Mouse (Mus musculus): ENCODE measurements around the gene Rbm45. TPM values are rescaled to one million over a fixed set of nuclear protein-coding genes. Genes with fewer than 3 reads are reported as not detected.
A peak's percentile ranks its signal among the peaks of the same experiment; 100 is the strongest.

Gene Rbm45
- polyA plus RNA-seq, 1 experiment from 2014 or later: 19.5 TPM

DNA sequence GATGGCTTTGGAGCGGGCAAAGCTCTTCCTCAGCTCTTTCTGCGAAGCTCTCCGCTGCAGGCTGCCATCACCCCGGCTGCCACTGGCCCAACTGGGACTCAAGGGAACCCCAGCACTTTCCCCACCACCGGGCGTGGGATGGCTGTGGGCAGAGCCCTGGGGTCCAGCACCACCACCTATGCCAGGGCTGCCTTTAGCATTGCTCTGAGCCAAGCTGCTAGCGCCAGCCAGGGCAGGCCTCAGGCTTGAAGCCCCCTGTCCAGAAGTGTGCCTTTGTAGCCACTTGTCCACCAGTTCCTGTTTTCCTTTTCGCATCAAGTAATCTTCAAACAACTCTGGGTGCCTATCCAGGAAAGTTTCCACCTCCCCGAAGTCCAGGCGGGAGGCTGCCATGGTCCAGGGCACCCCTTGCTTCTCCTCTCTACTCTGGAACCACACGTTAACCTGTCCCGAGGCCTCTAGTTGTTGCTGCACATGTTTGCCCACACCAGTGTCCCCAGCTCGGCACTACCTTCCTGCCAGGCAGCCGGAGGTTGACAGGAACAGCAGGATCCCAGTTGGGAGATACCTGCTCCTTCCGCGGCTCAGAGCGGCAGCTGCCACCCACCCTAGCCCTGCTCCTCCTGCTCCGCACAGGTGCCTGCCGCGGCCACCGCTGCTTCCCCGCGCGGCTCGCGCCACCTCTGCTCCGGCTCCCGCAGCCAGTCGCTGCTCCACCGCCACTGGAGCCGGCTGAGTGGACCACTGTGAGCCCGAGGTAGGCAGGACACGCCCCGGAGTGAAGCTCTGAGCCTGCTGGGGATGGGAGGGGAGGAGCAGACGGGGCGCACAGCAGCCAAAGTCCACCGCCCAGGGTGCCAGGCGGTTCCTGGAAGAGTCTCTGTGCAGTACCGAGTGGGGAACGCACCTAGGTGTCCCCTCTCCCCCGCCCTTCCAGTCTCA is 31.3 kb upstream of the Rbm45 start, which contains the start of gene Pde11a:
TSS of gene Pde11a (minus strand) at position 560 of the 942 bp plus-strand sequence.
- no peaks in the 10 kb centered on the region for H3K9me3 ChIP-seq (ENCODE audit: control insufficient read depth, low read length)
- DNase-seq (peak; percentile 58), ATAC-seq (ENCODE audit: low FRiP score, low TSS enrichment) (peak; percentile 55; the same call in 1 of the 2 replicates)
- 0 out of 2 replicates have a peak, but pooled peaks cover 6% of the 10 kb centered on the region for H3K4me1 ChIP-seq (ENCODE audit: control insufficient read depth, insufficient read depth, low read length)
- 0 out of 2 replicates have a peak, but pooled peaks cover 8% of the 10 kb centered on the region for H3K27me3 ChIP-seq (ENCODE audit: control insufficient read depth, insufficient read depth, low read length)
- no peak within 1 kb of the TSS for H3K27ac ChIP-seq (replicated peaks; ENCODE audit: low read depth, low read length)
- H3K4me3 ChIP-seq (replicated peaks; ENCODE audit: low read depth, low read length): peak within 1 kb of the TSS; percentile 42
- peak within 1 kb of the TSS; percentile 57 for H3K9ac ChIP-seq (replicated peaks; ENCODE audit: low read length)
- 19% methylated on average over 40 of the region's 41 CpGs for WGBS
- peak within 1 kb of the TSS; percentile 92 for H3K4me2 ChIP-seq (ENCODE audit: low read length)
- no peaks in the 10 kb centered on the region for H3K36me3 ChIP-seq (ENCODE audit: control insufficient read depth, insufficient read depth, low read length)

DNA sequence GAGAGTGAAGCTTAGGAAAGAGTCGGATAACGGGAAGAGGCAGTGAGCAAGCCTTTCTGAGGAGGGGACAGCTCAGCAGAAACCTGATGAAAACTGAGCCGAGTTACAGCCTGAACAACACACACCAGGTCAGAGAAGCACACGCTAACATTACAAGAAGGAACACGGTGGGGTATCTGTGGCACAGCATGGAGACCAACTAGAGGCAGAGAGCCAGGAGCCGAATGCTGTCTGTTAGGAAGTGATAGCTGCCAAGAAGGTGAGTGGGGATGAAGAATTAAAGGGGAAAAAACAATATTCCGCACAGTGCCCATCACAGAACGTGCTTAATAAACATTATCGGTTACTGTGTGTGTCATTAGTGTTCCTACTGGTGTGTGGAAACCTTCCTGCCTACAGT is 27.6 kb upstream of the Rbm45 start:
- Histone ChIP-seq H3K4me3 (replicated peaks; ENCODE audit: low read depth, low read length) (no peak overlapping the region), H3K4me1 (ENCODE audit: control insufficient read depth, insufficient read depth, low read length) (0 out of 2 replicates have a peak, but pooled peaks cover 6% of the 10 kb centered on the region), H3K36me3 (ENCODE audit: control insufficient read depth, insufficient read depth, low read length) (no peaks in the 10 kb centered on the region), H3K4me2 (ENCODE audit: low read length) (no peak overlapping the region), H3K27me3 (ENCODE audit: control insufficient read depth, insufficient read depth, low read length) (0 out of 2 replicates have a peak, but pooled peaks cover 8% of the 10 kb centered on the region), H3K9ac (replicated peaks; ENCODE audit: low read length) (no peak overlapping the region), H3K27ac (replicated peaks; ENCODE audit: low read depth, low read length) (no peak overlapping the region), H3K9me3 (ENCODE audit: control insufficient read depth, low read length) (no peaks in the 10 kb centered on the region)
- ATAC-seq (ENCODE audit: low FRiP score, low TSS enrichment): no peak
- WGBS: 91% methylated on average over 9 of the region's 9 CpGs
- no peak for DNase-seq

DNA sequence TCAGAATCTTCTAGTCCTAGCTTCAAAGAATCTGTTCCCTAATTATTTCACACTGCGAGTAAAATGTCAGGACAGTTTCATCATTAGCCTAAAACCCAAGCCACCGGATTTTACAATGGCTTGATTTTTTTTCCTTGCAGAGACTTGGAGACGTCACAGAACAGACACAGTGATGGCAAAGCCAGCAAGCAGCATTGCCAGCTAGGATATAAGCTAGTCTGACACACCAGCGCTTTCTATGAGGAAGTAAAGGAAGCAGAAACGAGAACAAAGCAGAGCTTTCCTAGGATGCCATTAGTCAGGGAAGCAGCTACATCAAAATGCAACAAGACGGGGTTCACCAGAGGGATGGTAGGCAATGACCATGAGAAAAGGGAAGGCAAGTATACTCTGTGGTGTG is 21.9 kb upstream of the Rbm45 start:
- no peak for DNase-seq
- H3K9me3 ChIP-seq (ENCODE audit: control insufficient read depth, low read length): no peaks in the 10 kb centered on the region
- WGBS: 73% methylated on average over 6 of the region's 6 CpGs

DNA sequence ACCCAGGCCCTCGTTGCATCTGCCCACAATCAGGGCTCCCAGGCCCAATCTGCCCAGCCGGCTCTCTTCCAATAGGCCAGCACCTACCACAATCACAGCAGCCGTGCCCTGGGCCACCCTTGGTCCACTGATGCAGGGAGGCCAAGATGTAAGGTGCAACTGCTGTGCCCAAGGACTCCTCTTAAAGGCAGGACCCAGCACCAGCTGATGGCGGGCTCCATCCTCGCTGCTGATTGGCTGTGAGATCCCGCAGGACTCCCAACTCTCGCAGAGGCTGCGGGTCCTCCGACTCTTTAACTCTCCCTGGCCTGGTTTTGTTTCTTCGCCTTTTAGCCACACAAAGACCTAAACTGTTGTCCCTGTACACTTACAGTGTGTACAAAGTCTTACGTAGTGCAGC is 9.6 kb upstream of the Rbm45 start, which contains the start of gene Cyct:
TSS of gene Cyct (minus strand) at position 225 of the 400 bp plus-strand sequence.
- Histone ChIP-seq H3K27ac (replicated peaks; ENCODE audit: low read depth, low read length) (no peak within 1 kb of the TSS), H3K36me3 (ENCODE audit: control insufficient read depth, insufficient read depth, low read length) (no peaks in the 10 kb centered on the region), H3K4me1 (ENCODE audit: control insufficient read depth, insufficient read depth, low read length) (no peaks in the 10 kb centered on the region), H3K4me2 (ENCODE audit: low read length) (no peak within 1 kb of the TSS), H3K4me3 (replicated peaks; ENCODE audit: low read depth, low read length) (no peak within 1 kb of the TSS), H3K9me3 (ENCODE audit: control insufficient read depth, low read length) (no peaks in the 10 kb centered on the region), H3K9ac (replicated peaks; ENCODE audit: low read length) (no peak within 1 kb of the TSS), H3K27me3 (ENCODE audit: control insufficient read depth, insufficient read depth, low read length) (no peaks in the 10 kb centered on the region)
- 84% methylated on average over 11 of the region's 11 CpGs for WGBS
- no peak for DNase-seq
- ATAC-seq (ENCODE audit: low FRiP score, low TSS enrichment): no peak

More for the DNA sequence above, 21.9 kb upstream of the Rbm45 start:
- Histone ChIP-seq H3K36me3 (ENCODE audit: control insufficient read depth, insufficient read depth, low read length) (no peaks in the 10 kb centered on the region), H3K9ac (replicated peaks; ENCODE audit: low read length) (no peak overlapping the region), H3K27ac (replicated peaks; ENCODE audit: low read depth, low read length) (no peak overlapping the region), H3K4me2 (ENCODE audit: low read length) (no peak overlapping the region), H3K4me3 (replicated peaks; ENCODE audit: low read depth, low read length) (no peak overlapping the region), H3K27me3 (ENCODE audit: control insufficient read depth, insufficient read depth, low read length) (no peaks in the 10 kb centered on the region), H3K4me1 (ENCODE audit: control insufficient read depth, insufficient read depth, low read length) (no peaks in the 10 kb centered on the region)
- ATAC-seq (ENCODE audit: low FRiP score, low TSS enrichment): no peak

DNA sequence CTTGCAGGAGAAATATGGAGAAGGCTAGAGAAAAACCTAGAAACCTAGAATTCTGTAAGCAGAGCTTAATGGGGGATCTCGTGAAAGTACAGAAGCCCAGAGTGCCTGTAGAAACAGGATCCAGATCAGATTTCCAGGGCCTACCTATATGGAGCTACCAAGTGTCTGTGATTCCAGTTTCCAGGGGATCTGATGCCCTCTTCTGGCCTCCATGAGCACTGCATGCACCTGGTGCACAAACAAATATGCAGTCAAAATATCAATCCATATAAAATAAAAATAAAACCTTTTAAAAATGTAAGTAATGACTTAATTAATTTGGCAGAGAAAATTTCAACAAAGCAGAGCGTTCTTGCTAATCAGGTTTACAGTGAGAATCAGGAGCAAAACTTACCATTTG is 7.7 kb upstream of the Rbm45 start:
- Histone ChIP-seq H3K9me3 (ENCODE audit: control insufficient read depth, low read length) (no peaks in the 10 kb centered on the region), H3K27me3 (ENCODE audit: control insufficient read depth, insufficient read depth, low read length) (no peaks in the 10 kb centered on the region), H3K36me3 (ENCODE audit: control insufficient read depth, insufficient read depth, low read length) (no peaks in the 10 kb centered on the region), H3K9ac (replicated peaks; ENCODE audit: low read length) (no peak overlapping the region), H3K4me3 (replicated peaks; ENCODE audit: low read depth, low read length) (no peak overlapping the region), H3K4me1 (ENCODE audit: control insufficient read depth, insufficient read depth, low read length) (no peaks in the 10 kb centered on the region), H3K4me2 (ENCODE audit: low read length) (no peak overlapping the region), H3K27ac (replicated peaks; ENCODE audit: low read depth, low read length) (no peak overlapping the region)
- DNase-seq: peak; percentile 38
- 65% methylated on average over 2 of the region's 2 CpGs for WGBS
- no peak for ATAC-seq (ENCODE audit: low FRiP score, low TSS enrichment)

DNA sequence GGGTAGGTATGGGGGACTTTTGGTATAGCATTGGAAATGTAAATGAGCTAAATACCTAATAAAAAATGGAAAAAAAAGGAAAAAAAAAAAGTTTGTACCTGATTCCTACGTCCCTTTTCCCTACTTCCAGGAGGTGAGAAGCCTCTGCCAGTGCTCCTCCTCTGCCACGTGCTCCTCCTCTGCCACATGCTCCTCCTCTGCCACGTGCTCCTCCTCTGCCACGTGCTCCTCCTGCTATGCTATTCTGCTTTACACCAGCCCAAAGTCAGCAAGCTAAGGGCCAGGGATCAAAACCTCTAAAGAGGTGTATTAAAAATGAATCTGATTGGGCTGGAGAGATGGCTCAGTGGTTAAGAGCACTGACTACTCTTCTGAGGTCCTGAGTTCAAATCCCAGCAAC is 4.0 kb upstream of the Rbm45 start:
- Histone ChIP-seq H3K27me3 (ENCODE audit: control insufficient read depth, insufficient read depth, low read length) (no peaks in the 10 kb centered on the region), H3K27ac (replicated peaks; ENCODE audit: low read depth, low read length) (no peak overlapping the region), H3K9me3 (ENCODE audit: control insufficient read depth, low read length) (no peaks in the 10 kb centered on the region), H3K9ac (replicated peaks; ENCODE audit: low read length) (no peak overlapping the region), H3K4me3 (replicated peaks; ENCODE audit: low read depth, low read length) (no peak overlapping the region), H3K4me2 (ENCODE audit: low read length) (no peak overlapping the region), H3K36me3 (ENCODE audit: control insufficient read depth, insufficient read depth, low read length) (no peaks in the 10 kb centered on the region), H3K4me1 (ENCODE audit: control insufficient read depth, insufficient read depth, low read length) (peaks cover 3% of the 10 kb centered on the region)
- WGBS: 79% methylated on average over 4 of the region's 4 CpGs
- no peak for DNase-seq
- no peak for ATAC-seq (ENCODE audit: low FRiP score, low TSS enrichment)

DNA sequence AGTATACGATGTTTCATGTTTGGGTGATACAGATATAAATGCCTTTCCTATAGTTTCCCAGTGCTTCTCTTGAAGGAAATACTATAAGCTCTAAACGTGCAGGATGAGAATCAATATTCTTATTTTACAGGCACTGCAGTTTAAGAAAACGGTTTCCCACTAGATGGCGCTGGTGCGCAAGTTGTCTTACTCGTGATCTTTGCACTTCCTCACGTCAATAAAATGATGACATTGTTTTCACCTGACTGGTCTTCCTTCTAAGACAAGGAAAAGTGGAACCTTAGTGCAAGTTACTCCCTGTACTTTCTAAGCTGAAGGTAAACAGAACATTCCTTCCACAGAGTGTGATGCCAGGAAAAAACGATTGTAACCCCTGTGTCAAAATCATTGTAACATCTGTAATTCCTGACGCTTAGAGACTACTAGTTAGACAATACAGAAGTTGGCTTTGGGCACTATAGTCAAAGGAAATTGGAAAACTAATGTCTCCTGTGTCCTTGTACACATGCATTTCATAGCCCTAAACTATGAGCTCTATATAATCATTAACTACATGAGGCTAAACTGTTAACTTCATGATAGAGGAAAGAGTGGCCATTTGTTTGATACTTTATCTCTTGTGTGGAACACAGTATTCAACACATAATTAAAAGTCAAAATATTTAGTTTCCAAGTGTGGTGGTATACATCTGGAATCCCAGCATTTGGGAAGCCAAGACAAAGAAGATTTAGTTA is 2.4 kb upstream of the Rbm45 start:
- DNase-seq: peak; percentile 96
- Histone ChIP-seq H3K27me3 (ENCODE audit: control insufficient read depth, insufficient read depth, low read length) (no peaks in the 10 kb centered on the region), H3K9me3 (ENCODE audit: control insufficient read depth, low read length) (no peaks in the 10 kb centered on the region), H3K4me3 (replicated peaks; ENCODE audit: low read depth, low read length) (no peak overlapping the region), H3K27ac (replicated peaks; ENCODE audit: low read depth, low read length) (no peak overlapping the region), H3K36me3 (ENCODE audit: control insufficient read depth, insufficient read depth, low read length) (peaks cover 4% of the 10 kb centered on the region), H3K9ac (replicated peaks; ENCODE audit: low read length) (no peak overlapping the region), H3K4me1 (ENCODE audit: control insufficient read depth, insufficient read depth, low read length) (peaks cover 8% of the 10 kb centered on the region), H3K4me2 (ENCODE audit: low read length) (no peak overlapping the region)
- ATAC-seq (ENCODE audit: low FRiP score, low TSS enrichment): no peak
- WGBS: 20% methylated on average over 9 of the region's 9 CpGs

DNA sequence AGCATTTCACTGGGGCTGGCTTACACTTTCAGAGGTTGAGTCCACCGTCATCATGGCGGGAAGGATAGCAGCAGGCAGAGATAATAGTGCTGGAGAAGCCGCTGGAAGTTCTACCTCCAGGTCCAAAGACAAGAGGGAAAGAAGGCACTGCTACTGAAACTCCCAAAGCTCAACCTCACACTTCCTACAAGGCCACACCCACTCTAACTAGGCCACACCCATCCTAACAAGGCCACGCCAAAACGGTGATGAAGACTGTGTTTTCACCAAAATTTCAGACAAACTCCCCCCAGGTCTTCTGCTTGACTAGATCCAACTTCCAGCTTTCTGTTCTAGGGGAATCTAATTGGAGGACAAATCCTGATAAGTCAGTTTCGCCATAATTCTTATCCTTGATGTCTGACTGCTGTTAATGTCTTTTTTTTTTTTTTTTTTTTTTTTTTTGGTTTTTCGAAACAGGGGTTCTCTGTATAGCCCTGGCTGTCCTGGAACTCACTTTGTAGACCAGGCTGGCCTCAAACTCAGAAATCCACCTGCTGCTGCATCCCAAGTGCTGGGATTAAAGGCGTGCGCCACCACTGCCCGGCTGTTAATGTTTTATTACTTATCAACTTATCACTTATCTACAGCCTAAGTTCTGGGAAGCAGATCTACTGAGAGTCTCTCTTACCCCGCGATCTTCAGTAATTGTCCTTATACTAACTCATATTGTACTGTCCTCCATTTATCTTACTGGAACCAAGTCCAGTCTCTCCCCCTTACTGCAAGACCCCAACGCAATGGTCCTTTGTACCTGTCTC is 723 bp upstream of the Rbm45 start:
- peaks cover 21% of the 10 kb centered on the region for H3K36me3 ChIP-seq (ENCODE audit: control insufficient read depth, insufficient read depth, low read length)
- no peak overlapping the region for H3K4me3 ChIP-seq (replicated peaks; ENCODE audit: low read depth, low read length)
- 74% methylated on average over 12 of the region's 13 CpGs for WGBS
- peak; percentile 3; the same call in 1 of the 2 replicates for ATAC-seq (ENCODE audit: low FRiP score, low TSS enrichment)
- H3K4me1 ChIP-seq (ENCODE audit: control insufficient read depth, insufficient read depth, low read length): peaks cover 8% of the 10 kb centered on the region
- no peak overlapping the region for H3K9ac ChIP-seq (replicated peaks; ENCODE audit: low read length)
- H3K4me2 ChIP-seq (ENCODE audit: low read length): no peak overlapping the region
- no peak for DNase-seq
- no peaks in the 10 kb centered on the region for H3K9me3 ChIP-seq (ENCODE audit: control insufficient read depth, low read length)
- H3K27me3 ChIP-seq (ENCODE audit: control insufficient read depth, insufficient read depth, low read length): no peaks in the 10 kb centered on the region
- no peak overlapping the region for H3K27ac ChIP-seq (replicated peaks; ENCODE audit: low read depth, low read length)

Measured in midbrain, embryonic 14.5 days (tissue).